Mouse (Mus musculus): ENCODE data around the gene Taf3.

Taf3 gene

GRCm38 (mm10) chr2:9876621-9877325 lies 171.6 kb downstream of the Taf3 start:
- no peak for DNase-seq (ENCODE audit: low read depth, low spot score)

- DNase-seq (ENCODE audit: low read depth, low spot score), result no peak
Measured at GRCm38 (mm10) chr2:9875676-9876357, 172.6 kb downstream of the Taf3 start.

GRCm38 (mm10) chr2:9875220-9875619 lies 173.2 kb downstream of the Taf3 start:
- no peak for DNase-seq (ENCODE audit: low read depth, low spot score)

GRCm38 (mm10) chr2:9874467-9875219 lies 173.8 kb downstream of the Taf3 start:
- no peak for DNase-seq (ENCODE audit: low read depth, low spot score)

GRCm38 (mm10) chr2:9873757-9874156 lies 174.6 kb downstream of the Taf3 start:
- no peak for DNase-seq (ENCODE audit: low read depth, low spot score)

- no peak for DNase-seq (ENCODE audit: low read depth, low spot score)
Measured at GRCm38 (mm10) chr2:9872682-9873081, 175.7 kb downstream of the Taf3 start.

GRCm38 (mm10) chr2:9871798-9872197 lies 176.6 kb downstream of the Taf3 start:
- DNase-seq (ENCODE audit: low read depth, low spot score), result no peak

GRCm38 (mm10) chr2:9871141-9871716 lies 177.2 kb downstream of the Taf3 start:
- DNase-seq (ENCODE audit: low read depth, low spot score), result no peak

GRCm38 (mm10) chr2:9867092-9867825 lies 181.1 kb downstream of the Taf3 start:
- no peak for DNase-seq (ENCODE audit: low read depth, low spot score)
